Mouse (Mus musculus) megakaryocyte, embryonic 14.5 days (primary cell): ENCODE results near the gene Plce1. TPM values are rescaled to one million over a fixed set of nuclear protein-coding genes. Genes with fewer than 3 reads are reported as not detected.

ENCODE experiments used
- H3K27me3 ChIP-seq: replicated peaks from 2 replicates; pipeline ENCODE3; 2012; ENCODE audit warnings: inconsistent platforms
- H3K36me3 ChIP-seq: replicated peaks from 2 replicates; pipeline ENCODE3; 2012; ENCODE audit warnings: low read length, inconsistent platforms, mixed read lengths
- H3K4me1 ChIP-seq: 2 replicates; pipeline ENCODE4 v1.6.1; 2012; ENCODE audit warnings: inconsistent platforms
- H3K4me3 ChIP-seq: replicated peaks from 2 replicates; pipeline ENCODE3; 2012; ENCODE audit warnings: moderate library complexity, mild to moderate bottlenecking, inconsistent platforms
- H3K9me3 ChIP-seq: 2 replicates; pipeline ENCODE4 v1.6.1; 2012; ENCODE audit warnings: inconsistent platforms
- FLI1 ChIP-seq: IDR thresholded peaks from 2 replicates; pipeline ENCODE4 v1.6.1; 2012; ENCODE audit warnings: low read length, inconsistent platforms, mixed read lengths
- GATA1 ChIP-seq: IDR thresholded peaks from 3 replicates; pipeline ENCODE4 v1.6.1; 2012; ENCODE audit warnings: mixed read lengths, low read length, inconsistent platforms, borderline replicate concordance
- polyA plus RNA-seq: library from polyadenylated mRNA; stranded (reverse); fragments of >175 nt; gene quantifications from 2 replicates; pipeline ENCODE4 v1.2.3, GENCODE M21; 2012; ENCODE audit warnings: low replicate concordance; ENCODE audit not compliant: insufficient read depth

Plce1 gene
- 0.01 and 0.48 TPM in 2 replicates for polyA plus RNA-seq

- no peak for TF ChIP-seq GATA1
- TF ChIP-seq FLI1: no peak
- no peaks in the 10 kb centered on the region; the same call in 1 of the 2 replicates for H3K9me3 ChIP-seq
- H3K4me1 ChIP-seq: peaks cover 6% of the 10 kb centered on the region; the same call in 1 of the 2 replicates
- H3K36me3 ChIP-seq: no peaks in the 10 kb centered on the region
- peak within 1 kb of the TSS; percentile 70 for H3K4me3 ChIP-seq
- H3K27me3 ChIP-seq: peaks cover 63% of the 10 kb centered on the region
These were observed at the start of gene Plce1 for GRCm38 (mm10) chr19:38480731-38481621. Gene Plce1 (plus strand): TSS chr19:38481109.

DNA sequence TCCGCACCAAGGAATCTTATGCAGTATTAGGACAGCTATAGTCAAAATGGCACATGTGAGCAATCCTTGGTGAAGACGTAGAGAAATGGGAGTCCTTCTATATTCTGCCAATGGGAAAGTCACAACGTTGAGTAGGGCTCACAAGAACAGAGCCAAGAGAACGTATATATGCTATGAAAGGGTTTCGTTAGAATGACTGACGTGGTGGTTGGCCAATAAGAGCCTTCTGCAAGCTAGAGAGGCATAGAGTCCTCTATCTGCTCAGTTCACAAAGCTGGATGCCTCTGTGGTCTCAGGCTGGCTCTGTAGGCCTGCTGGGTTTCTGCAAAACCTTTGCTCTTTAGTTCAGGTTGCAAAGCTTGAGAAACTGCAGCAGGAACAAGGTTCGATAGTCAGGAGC lies 49.6 kb upstream of the Plce1 start:
- Histone ChIP-seq H3K4me1 (no peaks in the 10 kb centered on the region), H3K9me3 (peaks cover 5% of the 10 kb centered on the region; the same call in 1 of the 2 replicates), H3K4me3 (no peak overlapping the region), H3K36me3 (no peaks in the 10 kb centered on the region), H3K27me3 (peaks cover 4% of the 10 kb centered on the region)
- TF ChIP-seq GATA1 (no peak), FLI1 (no peak)

DNA sequence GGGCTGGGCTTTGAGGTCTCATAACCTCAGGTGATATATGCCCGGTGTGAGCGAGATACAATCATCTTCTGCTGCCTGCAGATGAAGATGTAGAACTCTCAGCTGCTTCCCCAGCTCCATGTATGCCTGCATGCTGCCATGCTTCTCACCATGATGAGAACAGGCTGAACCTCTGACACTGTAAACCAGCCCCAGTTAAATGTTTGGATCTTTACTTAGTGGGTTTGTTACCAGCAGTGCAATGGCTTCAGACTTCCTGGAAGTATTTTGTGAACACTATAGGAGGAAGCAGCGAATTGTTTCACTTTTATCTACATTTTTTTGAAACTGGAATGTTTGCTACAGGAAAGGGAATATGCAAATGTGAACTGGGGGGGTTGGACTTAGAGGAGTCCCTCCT lies 48.9 kb upstream of the Plce1 start:
- H3K4me3 ChIP-seq: no peak overlapping the region
- TF ChIP-seq GATA1: no peak
- TF ChIP-seq FLI1: no peak
- no peaks in the 10 kb centered on the region for H3K4me1 ChIP-seq
- H3K27me3 ChIP-seq: peaks cover 4% of the 10 kb centered on the region
- peaks cover 5% of the 10 kb centered on the region; the same call in 1 of the 2 replicates for H3K9me3 ChIP-seq
- no peaks in the 10 kb centered on the region for H3K36me3 ChIP-seq

DNA sequence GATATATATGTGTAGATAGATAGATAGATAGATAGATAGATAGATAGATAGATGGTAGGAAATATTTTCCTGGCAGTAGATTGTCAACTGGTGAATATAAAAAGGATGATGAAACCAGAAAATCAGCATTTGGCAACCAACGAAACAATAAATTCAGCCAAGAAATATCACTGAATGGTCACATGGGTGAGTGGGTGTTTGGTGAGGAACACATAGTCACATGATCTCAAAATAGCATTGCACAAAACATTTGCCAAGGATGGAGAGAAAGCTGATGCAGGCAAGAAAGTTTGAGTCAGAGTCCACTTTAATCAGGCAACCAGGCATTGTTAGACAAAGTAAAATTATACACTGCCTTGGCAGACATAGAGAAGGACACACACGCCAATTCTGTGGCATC lies 47.5 kb upstream of the Plce1 start:
- TF ChIP-seq GATA1: no peak
- no peak for TF ChIP-seq FLI1
- Histone ChIP-seq H3K4me3 (no peak overlapping the region), H3K4me1 (no peaks in the 10 kb centered on the region)

GRCm38 (mm10) chr19:38435221-38435620 lies 45.7 kb upstream of the Plce1 start:
- H3K27me3 ChIP-seq: no peaks in the 10 kb centered on the region
- H3K9me3 ChIP-seq: peaks cover 5% of the 10 kb centered on the region; the same call in 1 of the 2 replicates
- no peaks in the 10 kb centered on the region for H3K4me1 ChIP-seq
- no peak for TF ChIP-seq GATA1
- TF ChIP-seq FLI1: no peak
- no peak overlapping the region for H3K4me3 ChIP-seq
- no peaks in the 10 kb centered on the region for H3K36me3 ChIP-seq

More for the DNA sequence above, 47.5 kb upstream of the Plce1 start:
- Histone ChIP-seq H3K36me3 (no peaks in the 10 kb centered on the region), H3K9me3 (peaks cover 5% of the 10 kb centered on the region; the same call in 1 of the 2 replicates), H3K27me3 (no peaks in the 10 kb centered on the region)

DNA sequence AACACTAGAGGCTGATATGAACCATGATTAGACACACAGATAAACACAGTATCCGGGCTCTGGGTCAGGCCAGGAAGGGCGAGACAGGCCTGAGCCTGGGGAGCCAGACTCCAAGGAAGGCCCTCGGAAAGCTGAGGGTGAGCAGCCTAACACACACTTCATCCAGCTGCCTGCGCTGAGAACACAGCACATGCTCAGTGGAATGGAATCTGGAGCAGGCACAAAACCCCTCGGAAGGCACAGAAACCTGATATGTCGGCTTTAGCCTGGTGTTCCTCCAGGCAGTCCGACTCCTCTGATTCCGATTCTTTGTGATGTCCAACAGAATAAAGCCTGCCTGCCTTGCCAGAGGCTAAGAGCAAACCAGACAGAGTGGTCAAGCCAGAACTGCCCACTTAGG lies 39.0 kb upstream of the Plce1 start:
- Histone ChIP-seq H3K27me3 (no peaks in the 10 kb centered on the region), H3K36me3 (no peaks in the 10 kb centered on the region), H3K4me1 (no peaks in the 10 kb centered on the region), H3K4me3 (no peak overlapping the region), H3K9me3 (0 out of 2 replicates have a peak, but pooled peaks cover 4% of the 10 kb centered on the region)
- TF ChIP-seq FLI1 (no peak), GATA1 (no peak)

- Histone ChIP-seq H3K36me3 (no peaks in the 10 kb centered on the region), H3K9me3 (0 out of 2 replicates have a peak, but pooled peaks cover 4% of the 10 kb centered on the region), H3K27me3 (no peaks in the 10 kb centered on the region), H3K4me1 (no peaks in the 10 kb centered on the region), H3K4me3 (no peak overlapping the region)
- TF ChIP-seq FLI1 (no peak), GATA1 (no peak)
These were observed 35.2 kb upstream of the Plce1 start for GRCm38 (mm10) chr19:38445758-38446157.

DNA sequence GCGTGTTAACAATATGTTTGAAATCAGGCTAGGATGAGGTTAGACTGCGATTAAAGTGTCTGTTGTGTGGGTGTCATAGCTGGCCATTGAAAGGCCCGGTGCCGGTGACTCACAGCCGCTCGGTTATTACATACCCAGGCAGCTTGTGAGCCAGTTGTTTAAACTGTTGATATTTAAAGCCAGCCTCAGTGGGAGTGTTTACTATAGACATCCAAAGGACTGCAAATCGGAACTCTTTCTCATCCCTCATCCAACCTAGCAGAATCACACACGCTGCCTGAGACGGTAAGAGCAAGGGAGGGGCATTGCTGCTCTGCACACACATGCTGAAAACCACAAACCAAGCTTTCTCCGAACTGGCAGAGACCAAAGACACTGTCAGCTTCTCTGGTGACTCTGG lies 25.7 kb upstream of the Plce1 start:
- Histone ChIP-seq H3K27me3 (no peaks in the 10 kb centered on the region), H3K9me3 (peaks cover 27% of the 10 kb centered on the region), H3K36me3 (no peaks in the 10 kb centered on the region), H3K4me1 (no peaks in the 10 kb centered on the region), H3K4me3 (no peak overlapping the region)
- TF ChIP-seq FLI1: no peak
- TF ChIP-seq GATA1: no peak

DNA sequence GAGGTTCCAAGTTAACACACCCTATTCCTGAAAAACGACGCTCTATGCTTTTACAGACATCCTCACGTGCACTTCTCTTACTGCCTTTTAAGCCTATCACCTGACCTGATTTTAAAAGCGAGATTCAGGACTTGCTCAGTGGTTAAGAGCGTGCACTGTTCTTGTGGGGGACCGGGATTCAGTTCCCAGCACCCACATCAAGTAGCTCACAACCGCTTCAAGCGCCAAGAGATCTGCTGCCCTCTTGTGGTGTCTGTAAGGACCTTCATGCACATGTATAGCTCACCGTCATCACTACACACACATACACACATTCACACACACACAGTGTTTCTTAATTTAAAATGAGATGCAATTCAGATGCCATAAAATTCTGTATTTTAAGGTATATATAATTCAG lies 21.9 kb upstream of the Plce1 start:
- TF ChIP-seq FLI1: no peak
- TF ChIP-seq GATA1: no peak
- Histone ChIP-seq H3K4me1 (no peaks in the 10 kb centered on the region), H3K36me3 (no peaks in the 10 kb centered on the region), H3K4me3 (no peak overlapping the region), H3K27me3 (no peaks in the 10 kb centered on the region), H3K9me3 (peaks cover 27% of the 10 kb centered on the region)

DNA sequence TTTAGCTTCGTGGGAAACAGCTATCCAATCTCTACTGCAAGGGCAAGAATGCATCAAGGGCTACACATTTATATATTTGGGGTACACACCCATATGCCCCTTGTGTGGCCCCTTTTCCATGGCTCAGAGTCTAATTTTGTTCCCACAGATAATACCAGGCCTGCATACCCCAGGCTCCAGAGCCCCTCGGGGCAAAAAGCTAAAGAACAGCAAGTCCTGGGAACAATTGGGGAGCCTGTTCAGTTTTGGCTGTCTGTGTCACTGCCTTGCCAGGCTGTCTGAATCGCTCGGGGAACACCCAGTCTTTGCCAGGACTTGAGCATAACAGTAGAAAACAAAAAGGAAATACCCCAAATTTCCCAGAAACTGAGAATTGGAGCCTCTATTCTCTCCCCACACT lies 20.2 kb upstream of the Plce1 start:
- Histone ChIP-seq H3K4me1 (no peaks in the 10 kb centered on the region), H3K9me3 (peaks cover 27% of the 10 kb centered on the region), H3K27me3 (no peaks in the 10 kb centered on the region), H3K4me3 (no peak overlapping the region), H3K36me3 (no peaks in the 10 kb centered on the region)
- TF ChIP-seq GATA1 (no peak), FLI1 (no peak)
